Mouse (Mus musculus): Measurements from ENCODE around the gene Utp11.

Utp11 gene

DNA sequence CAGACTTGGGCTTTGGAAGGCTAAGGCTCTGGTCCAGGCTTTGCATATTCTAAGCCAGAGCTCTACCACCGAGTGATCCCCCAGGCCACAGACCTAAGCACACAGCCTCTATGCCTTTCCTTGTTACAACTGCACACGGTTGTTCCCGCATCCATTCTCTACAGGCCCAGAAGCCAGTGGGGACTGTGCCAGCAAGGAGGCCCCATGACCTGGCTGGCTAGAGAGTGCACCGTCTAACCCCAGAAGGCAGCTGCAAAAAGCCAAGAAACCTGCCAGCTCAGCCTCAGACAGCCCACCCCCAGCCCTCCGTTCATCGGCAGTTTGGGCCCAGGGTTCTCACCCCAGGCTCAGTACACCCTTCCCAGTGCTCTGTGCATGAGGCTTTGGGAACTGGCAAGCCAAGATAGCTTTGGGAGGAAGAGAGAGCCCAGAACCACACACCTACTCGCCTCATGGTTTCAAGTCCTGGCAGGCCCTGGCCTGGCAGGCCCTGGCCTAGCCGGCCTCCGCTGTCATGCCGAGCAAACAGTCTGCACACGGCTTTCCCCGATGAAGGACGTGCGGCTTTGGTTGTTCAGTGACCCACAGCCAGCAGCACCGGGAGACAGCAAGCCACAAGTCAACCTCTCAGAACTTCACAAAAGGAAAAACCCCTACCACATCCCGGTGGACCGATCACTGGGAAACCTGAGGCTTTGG lies 18.9 kb downstream of the Utp11 start:
- in situ Hi-C loops (cut with MboI, MseI): loop anchor here (10.0 kb wide), 1 partner anchor 450 kb away; no protein-coding TSS in a partner anchor

DNA sequence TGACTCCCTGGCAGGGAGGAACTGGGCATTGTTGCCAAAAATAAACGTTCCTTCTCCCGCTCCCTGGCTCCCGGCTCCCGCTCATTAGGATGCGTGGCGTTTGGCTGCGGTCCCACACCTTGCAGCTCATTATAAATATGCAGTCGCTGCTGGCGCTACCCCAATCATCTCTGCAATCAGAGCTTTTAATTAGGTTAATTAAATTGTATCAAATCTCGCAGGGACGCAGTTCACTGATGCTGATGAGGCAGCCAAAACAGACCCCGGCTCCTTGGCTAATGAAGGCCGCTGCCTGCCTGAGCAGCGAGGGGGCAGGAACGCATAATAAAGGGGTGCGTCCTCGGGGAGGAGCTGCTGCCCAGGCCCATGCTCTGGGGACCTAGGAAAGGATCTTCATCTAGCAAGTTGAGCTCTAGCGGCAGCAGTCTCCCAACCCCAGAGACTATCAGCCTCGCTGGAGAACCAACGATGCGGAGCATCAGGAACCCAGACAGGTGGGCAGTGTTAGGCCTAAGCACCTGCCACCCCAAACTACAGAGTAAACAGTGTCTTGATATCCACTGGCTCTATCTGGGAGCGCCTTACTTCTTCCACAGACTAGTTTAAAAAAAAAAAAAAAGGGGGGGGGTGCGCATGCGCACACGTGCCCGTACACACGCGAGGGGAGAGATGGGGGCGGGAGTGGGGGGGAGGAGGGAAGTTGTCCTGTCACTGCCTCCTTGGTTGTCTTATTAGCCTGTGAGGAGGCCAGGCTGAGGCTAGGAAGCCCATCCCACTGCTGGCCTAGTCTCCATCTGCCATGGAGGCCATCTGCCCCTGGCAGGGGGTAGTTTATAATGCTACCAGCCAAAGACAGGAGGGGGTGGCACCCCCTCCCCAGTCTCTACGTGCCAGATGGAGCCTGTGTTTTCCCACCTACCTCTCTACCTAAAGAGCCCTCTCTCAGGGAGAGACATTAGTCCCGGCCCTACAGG lies 20.8 kb downstream of the Utp11 start:
- in situ Hi-C loops (cut with MboI, MseI): loop anchor here (10.0 kb wide), 1 partner anchor 448 kb away; no protein-coding TSS in a partner anchor

DNA sequence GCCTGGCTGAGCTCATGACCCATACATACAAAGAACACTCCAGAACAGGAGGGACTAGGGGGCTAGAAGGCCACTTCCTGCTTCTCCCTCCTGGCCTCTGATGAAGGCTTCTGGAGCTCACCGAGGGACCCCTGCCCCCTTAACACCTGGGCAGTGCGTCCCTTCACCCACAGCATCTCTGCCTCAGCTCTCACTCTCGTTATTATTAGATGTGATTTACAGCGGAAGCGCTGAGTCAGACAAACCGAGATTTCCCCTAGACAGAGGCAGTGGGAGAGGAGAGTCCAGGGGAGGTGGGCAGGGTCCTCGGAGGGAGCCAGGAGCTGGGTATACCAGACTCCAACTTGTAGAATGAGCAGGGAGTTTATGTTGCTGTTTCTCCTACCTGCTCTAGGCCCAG lies 21.8 kb downstream of the Utp11 start:
- in situ Hi-C loops (cut with MboI, MseI): loop anchor here (10.0 kb wide), 1 partner anchor 447 kb away; no protein-coding TSS in a partner anchor

DNA sequence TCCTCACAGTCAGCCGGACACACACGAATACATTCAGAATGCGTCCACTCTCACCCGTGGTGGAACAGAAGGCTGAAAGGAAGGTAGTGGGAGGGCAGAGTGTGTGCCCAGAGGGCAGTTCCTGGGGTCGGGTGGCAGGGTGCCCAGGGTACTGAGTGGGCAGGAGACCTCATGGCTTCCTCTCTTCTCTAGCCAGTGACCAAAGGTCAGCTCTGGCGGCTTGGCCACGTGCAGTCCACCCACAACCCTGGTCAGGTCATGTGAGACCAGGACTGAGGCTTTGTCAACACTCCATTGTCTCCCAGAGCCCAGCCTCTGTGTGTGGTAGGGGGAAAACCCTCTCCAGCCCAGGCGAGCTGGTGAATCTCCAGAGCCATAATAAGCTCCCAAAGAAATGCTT lies 23.2 kb downstream of the Utp11 start:
- in situ Hi-C loops (cut with MboI, MseI): loop anchor here (10.0 kb wide), 1 partner anchor 445 kb away; no protein-coding TSS in a partner anchor

DNA sequence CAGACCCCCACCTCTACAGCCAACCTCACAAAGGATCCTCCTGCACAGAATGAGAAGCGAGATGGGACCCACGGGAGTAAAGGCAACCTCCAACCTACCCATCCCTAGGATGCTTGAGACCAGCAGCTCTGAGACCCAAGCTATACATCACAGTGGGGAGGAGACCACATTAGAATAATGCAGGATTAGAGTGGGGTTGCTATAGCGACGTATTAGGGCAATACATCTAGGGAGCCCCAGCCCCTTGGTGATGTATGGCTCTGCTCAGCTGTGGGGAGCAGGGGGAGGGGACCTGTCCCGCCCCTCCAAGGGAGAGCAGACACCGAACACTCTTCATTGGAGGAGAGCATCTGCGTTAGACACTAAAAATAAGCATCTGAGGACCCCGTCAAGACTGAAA lies 25.3 kb downstream of the Utp11 start:
- in situ Hi-C loops (cut with MboI, MseI): no loop called here

DNA sequence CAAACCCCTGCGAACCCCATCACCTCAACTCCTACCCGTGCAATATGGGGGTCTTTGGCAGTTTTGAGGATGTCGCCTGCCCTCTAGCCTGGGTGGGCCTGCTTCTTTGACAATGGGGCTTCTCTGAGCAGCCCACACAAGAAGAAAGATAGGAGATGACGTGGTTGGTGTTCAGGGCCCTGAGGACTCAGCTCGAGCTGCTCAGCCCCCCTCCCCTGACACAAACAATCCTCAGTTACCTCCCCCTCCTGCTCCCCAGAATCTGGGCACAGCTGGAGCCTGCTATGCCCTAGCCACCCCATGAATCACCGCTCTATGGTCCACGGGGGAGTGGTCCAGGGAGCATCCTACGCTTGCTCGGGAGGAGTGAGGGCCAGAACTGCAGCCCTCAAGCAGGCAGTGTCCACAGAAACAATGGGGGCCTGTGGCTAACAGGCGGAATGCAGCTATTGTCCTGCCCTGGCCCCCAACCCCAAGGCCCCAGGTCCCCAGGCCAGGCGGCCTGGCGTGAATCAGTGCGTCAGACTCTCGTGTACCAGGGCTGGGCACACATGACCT lies 25.8 kb downstream of the Utp11 start:
- in situ Hi-C loops (cut with MboI, MseI): no loop called here

DNA sequence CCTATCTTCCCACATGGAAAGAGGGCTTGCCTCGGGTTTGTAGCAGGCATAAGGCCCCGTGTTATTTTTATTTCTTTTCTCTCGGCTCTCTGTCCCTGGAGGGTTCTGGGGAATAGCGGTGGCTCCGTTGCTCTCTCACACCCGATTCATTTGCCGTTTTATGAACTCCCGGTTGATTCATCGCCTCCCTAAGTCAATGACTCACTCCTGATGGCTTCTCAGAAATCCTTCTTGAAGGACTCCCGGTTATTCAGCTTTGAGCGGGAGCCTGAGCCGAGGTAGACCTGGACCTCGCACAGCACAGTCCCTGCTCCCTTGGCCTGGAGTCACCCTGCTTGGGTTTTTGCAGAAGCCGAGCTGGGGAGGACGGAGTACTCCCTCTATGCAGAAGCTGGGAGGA lies 28.8 kb downstream of the Utp11 start:
- in situ Hi-C loops (cut with MboI, MseI): no loop called here

DNA sequence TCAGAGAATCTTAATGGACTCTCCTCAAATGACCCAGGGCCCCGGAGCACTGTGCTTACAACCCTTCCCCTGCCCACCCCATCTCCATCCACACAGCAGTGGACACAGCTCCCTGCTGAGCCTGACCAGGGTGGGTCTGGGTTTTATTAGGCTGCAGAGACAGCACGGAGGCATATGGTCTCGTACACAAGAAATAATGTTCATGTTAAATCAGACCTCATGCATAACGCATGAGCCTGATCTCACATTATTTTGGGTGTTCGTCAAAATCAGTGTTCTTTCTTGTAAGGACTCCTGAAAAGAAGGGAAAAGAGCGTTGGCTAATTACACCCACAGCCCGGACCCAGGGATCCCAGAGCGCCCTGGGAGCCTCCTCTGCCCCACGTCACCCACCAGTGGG lies 29.2 kb downstream of the Utp11 start:
- in situ Hi-C loops (cut with MboI, MseI): no loop called here

DNA sequence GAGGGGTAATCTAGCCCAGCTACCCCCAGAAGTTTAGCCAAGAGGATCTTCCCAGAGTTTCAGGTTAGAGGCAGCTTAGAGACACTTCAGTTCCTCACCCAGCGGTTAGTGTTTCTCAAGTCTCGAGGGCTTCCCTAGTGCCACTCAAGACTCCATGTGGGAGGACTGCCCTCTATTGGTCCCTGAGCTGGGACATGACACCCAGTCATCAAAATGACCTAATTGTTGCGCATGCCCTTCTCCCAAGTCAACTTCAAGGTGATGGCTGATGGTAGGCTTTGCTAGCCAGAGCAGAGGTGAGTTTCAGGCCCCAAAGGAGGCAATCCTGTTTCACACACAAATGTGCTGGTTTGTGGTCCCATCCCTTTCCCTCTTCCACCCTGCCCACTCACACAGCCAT lies 30.4 kb downstream of the Utp11 start:
- in situ Hi-C loops (cut with MboI, MseI): no loop called here

DNA sequence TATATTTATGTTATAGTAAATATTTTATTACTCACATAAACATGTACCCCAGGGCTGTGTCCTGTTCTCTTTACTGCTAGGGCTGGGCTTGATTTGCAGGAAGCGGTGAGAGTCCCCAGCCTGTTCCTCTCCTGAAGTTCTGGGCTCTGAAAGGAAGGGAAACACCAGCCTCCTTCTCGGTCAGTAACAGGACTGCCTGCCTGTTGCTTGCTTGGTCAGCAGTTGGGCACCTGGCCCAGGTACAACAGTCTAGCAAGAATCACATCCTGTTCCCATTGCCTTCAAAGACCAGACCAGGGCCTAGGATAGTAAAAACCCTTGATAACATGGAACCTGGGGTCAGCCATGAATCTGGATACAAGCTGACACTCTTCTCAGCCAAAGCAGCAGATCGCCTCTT lies 32.8 kb downstream of the Utp11 start:
- in situ Hi-C loops (cut with MboI, MseI): no loop called here

DNA sequence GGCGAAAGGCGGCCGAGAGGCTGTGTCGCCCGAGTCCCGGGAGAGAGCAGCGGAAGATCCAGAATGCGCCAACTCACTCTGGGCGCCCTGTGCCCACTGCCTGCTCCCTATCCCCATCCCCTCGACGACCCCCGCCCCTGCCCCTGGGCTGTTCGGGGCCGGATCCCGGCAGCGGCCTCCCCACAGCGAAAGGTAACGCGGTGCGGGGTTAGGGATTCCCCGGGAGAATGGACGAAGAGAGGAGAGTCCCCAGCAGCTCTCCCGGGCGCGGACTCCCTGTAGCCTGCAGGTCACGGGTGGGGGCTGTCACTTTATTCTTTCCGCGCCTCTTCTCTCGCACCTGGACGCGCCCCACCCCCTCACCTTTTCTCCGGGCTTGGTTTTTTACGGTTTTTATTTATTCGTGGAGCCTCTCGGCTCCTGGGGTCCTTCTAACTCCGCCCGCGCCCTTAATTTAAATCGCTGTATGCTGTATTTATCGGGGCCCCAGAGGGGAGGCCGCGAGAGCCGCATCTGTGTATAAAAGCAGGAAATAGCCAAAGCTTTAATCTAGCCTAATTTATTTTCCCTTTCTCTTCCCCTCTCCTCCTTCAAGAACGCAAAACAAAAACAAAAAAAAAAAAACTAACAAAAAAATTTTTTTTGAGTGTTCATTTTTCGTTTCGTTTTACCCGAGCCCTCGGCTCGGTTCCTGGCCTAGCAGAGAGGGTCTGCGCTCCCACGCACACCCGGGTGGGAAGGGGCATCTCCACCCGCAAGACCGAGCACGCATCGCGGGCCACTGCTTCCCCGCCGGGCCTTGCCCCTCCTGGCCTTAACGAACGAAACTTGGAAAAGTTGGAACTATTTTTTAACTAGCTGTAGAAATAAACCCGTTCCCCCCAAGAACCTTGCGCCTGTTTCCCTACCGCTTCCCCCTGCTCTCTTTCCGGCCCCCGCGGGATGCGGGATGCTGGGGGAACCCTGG lies 33.9 kb downstream of the Utp11 start:
- in situ Hi-C loops (cut with MboI, MseI): no loop called here

DNA sequence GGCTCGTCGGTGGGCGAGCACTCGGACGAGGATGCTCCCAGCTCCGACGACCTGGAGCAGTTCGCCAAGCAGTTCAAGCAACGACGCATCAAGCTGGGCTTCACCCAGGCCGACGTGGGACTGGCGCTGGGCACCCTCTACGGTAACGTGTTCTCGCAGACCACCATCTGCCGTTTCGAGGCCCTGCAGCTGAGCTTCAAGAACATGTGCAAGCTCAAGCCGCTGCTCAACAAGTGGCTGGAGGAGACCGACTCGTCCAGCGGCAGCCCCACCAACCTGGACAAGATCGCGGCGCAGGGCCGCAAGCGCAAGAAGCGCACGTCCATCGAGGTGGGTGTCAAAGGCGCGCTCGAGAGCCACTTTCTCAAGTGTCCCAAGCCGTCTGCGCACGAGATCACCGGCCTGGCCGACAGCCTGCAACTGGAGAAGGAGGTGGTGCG lies 35.0 kb downstream of the Utp11 start:
- in situ Hi-C loops (cut with MboI, MseI): no loop called here

DNA sequence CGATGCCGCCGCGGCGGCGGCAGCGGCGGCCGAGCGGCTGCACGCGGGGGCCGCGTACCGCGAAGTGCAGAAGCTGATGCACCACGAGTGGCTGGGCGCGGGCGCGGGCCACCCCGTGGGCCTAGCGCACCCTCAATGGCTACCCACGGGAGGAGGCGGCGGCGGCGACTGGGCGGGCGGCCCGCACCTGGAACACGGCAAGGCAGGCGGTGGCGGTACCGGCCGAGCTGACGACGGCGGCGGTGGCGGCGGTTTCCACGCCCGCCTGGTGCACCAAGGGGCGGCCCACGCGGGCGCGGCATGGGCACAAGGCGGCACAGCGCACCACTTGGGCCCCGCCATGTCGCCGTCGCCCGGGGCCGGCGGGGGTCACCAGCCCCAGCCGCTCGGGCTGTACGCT lies 35.6 kb downstream of the Utp11 start:
- in situ Hi-C loops (cut with MboI, MseI): no loop called here

DNA sequence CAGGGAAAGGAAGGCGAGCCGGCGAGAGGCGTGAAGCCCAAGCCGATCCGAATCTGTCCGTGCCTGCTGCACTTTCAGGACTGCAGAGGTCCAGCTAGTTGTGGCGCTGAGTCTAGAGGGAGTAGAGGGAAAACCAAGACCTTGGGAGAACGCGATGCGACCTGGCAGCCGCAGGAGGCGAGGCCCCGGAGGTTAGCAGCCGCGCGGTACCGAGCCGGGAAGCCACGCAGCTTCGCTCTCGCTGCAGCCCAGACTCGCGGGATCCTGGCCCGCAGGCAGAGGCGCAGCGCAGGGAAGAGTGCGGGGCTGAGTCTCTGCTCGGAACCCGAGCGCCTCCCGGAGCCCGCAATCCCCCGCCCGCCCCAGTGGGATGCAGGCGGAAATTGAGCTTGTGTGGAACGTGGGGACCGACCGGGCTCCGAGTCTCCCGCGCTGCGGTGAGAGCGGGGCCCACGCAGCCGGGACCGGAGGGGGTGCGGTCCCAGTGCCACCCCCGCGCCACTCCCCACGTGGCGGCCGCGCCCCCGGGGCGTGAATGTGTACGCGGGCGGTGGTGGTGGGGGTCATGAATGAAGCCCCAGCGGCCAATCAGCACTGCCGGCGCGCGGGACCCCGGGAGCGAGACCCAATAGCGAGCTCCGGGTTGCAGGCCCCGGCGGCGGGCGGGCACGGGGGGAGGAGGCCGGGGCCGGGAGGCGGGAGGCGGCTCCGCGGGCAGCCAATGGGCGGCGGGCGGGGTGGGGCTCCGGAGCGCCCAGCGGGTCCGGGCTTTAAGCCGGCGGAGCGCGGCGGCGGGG lies 36.3 kb downstream of the Utp11 start:
- in situ Hi-C loops (cut with MboI, MseI): no loop called here

DNA sequence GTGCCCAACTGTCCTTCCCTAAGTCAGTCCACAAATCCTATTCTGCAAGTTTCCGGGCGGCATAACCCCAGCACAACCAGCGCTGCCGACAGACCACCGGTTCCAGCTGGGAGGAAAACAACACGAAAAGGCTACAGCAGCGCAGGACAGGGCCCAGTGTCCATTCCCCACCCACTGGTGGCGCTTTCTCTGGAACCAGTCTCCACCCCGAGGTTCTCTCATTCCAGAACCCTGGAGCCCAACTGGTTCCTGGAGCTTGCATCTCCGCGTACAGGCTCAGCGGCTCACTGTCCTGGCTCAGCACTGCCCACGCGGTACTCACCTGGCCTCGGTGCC lies 36.9 kb downstream of the Utp11 start, which contains the start of gene Pou3f1:
Gene Pou3f1 (plus strand): TSS at position 290 of the 336 bp plus-strand sequence.
- in situ Hi-C loops (cut with MboI, MseI): no loop called here

DNA sequence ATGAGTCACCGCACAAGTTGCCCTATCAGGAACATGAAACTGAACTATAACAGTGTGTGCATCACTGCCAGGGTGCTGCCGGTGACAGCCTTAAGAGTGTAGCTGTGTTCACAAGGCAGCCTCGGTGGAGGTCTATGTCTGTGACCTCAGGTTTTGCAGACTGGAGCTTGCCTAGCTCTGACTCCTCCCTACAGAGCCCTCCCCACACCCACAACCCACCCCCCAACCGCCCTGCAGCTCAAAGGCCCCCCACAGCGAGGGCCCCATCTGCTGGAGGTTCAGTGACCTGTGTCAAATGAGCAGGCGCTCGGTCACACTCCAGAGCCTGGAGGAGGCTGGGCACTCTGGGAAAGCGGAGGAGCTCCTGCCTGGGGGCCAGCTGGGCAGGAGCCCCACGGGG lies 40.5 kb downstream of the Utp11 start:
- in situ Hi-C loops (cut with MboI, MseI): no loop called here

DNA sequence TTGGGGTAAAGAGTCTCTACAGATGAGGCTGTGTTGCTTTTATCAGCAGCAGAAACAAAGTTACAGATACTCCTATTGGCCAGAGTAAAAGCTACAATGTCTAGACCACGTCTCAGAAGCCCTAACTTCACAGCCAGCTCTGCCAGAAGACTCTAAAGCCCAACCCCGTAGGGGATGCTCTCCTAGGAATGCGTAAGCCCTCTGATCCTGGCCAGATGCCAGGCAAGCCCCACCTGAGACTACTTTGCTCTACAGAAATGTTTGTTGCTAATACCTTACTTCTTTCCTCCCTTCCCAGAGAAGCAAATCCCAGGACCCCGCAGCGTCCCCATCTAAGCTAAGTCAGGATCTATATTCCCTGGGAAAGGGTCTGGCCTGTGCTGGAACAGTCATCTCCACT lies 45.5 kb downstream of the Utp11 start:
- in situ Hi-C loops (cut with MboI, MseI): no loop called here

DNA sequence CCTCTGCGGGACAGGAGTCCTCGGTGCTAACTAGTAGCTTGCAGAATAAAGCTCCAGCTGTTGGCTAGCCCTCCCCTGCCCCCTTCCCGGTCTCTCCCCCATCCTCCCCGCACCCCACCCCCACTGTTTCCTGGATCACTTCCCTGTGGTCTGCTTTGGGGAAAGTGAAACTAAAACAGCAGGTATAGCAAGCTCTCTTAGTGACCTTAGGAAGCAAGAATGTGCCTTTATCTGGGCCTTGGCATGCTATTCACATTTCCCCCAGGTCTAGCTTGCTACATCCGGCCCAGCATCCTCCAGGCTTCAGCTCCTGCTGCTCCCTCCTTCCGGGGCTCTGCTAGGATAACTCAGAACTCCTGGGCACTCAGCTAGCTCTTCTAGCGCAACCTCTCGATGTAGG lies 46.8 kb downstream of the Utp11 start:
- in situ Hi-C loops (cut with MboI, MseI): no loop called here

DNA sequence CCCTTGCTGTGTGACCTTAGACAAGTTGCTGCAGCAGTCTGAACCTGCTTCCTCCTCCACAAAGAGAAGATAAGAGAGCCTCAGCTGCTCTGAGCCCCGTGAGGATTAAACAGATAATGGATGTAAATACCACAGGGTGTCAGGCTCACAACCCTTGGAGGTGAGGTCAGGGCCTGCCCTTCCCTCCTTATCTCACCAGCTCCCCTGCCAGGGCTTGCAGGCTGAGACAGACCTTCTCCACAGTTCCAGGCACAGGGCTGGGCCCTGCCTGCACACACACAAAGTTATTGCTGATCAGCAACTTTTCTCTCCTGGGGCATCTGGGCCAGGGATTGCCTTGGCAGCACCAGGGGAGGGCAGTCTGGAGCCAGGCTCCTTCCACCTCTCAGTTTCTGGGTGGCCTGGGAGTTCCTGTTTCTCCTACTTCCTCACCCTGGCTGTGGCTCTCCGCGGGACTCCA lies 48.4 kb downstream of the Utp11 start:
- in situ Hi-C loops (cut with MboI, MseI): no loop called here

DNA sequence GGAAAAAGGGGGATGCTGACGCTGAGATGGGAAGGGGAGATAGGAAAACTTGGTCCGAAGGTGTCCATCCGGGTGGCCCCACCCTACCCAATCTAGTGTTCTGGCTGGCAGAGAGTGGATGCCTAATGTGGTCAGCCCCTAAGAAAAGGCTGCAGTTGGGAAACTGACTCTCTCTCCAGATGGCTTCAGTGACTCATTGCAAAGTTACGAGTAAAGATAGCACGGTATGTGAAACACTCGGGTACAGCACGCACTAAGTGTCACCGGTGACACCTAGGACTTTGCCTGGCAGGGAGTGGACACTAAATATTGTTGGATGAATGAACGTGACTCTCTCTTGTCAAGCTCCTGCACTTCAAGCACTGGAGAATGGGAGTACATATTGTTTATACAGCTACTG lies 49.5 kb downstream of the Utp11 start:
- in situ Hi-C loops (cut with MboI, MseI): no loop called here
